Mouse (Mus musculus) kidney, adult 18-20 months (tissue): Measurements from ENCODE around the gene Mipep.

Source experiments
- DNase-seq: peaks from one replicate; pipeline ENCODE4 v3.0.0; 2021

The Mipep gene

GRCm38 (mm10) chr14:60885361-60885950, 101.1 kb downstream of the Mipep start:
- DNase-seq, result no peak

DNA sequence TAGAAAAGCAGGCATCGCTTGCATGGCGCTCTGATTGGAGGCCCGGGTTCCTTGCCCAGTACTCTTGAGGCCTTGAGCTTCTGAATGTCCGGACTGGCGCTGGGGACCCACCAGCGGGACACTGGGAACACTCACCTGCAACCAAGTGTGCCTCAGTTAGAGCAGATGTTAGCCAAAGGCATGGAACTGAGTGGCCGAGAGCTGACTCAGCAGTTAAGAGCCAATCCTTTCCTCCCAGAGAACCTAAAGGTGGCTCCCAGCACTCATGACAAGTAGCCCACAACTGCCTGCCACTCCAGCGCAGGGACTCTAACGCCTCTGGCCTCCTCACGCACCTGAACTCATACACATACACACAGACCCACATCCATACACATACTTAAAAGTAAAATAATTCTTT, 109.5 kb downstream of the Mipep start:
- no peak for DNase-seq

DNA sequence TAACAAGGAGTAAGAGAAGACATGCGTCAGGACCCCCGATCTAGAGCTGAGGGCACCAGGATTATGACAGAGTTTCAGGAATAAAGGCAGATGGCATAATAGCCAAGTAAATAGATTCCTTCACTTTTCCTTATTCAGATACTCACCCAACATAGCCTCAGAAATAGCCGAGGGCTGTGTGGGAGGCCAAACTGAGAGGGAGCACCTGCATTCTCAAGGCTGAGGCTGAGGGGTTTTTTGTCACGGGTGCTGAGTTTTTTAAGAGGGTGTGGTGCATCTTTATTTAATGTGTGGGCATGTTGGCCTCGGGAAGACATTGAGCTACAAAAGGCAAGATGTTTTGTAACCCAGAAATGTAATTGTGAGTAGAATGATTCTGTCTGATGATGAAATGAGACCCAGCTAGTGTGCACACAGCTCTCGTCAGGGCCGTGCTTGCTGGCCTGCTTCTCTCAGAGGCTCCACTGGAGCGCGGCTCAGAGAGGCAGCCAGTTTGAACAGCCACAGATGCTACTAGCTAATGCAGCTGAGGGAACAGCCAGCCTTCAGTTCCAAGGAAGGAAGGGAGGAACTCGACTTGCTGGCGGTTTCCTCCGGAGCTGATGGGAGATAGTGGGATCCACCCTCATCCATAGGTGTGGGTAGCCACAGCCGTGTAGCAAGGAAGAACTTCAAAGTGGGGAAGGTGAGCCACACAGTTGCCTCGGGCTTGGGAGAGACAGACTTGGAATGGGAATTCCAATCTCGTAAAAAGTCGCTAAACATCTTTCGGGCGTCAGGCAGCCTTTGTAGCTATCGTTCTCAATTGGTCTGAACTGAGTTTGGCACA, 111.0 kb downstream of the Mipep start:
- DNase-seq, result no peak

DNA sequence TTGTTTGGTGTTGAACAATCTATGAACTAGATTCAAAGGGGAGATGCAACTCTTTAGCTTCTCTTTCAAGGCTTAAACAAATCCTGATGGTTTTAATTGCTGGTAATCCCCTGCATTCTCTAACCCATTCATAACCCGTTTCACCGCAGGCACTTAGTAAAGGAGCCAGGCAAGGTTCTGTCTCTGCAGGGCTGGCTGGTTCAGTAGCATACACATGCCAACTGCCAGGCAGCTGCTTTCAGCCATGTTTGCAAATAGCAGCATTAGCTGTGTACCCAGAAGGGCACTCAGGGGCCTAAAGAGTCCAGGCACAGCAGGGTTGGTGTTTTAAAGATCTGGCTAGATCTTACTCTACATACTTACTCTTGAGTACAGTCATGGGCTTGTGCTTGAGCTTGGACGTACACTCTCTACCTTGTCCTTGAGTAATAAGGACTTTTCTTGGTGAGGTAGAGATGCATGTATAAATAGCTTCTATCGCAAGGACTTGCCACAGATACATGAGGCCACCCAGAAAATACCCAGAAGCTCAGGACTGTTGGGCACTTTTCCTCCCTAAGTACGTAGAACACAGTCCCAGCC, 113.8 kb downstream of the Mipep start:
- no peak for DNase-seq

GRCm38 (mm10) chr14:60904501-60904900, 120.1 kb downstream of the Mipep start:
- DNase-seq, result no peak

GRCm38 (mm10) chr14:60906421-60907374, 122.3 kb downstream of the Mipep start:
- no peak for DNase-seq

GRCm38 (mm10) chr14:60909351-60909750, 125.0 kb downstream of the Mipep start:
- DNase-seq, result no peak

- no peak for DNase-seq
Observed at GRCm38 (mm10) chr14:60910506-60911444, 126.4 kb downstream of the Mipep start.

DNA sequence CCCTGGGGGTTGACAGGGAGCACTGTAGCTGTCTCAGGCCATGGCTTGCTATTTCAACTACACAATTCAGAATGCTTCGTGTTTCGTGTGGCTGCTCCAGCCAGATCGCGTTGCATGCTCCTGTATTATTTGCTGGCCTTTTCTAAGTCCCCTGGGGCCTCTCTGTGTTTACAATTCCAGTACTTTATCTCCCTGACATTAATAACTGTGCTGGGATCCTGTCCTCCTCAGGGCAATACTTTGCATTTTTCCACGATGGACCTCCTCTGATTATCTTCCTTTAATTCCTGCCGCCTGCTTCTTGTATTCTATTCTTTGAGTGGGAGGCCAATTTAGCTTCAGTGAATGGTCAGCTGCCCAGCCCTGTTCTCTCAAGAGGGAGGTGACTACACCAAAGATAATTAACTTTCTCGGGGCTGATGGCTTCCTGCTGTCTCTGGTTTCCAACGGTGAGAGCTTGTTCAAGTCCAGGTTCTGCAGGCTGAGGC, 128.7 kb downstream of the Mipep start:
- no peak for DNase-seq

DNA sequence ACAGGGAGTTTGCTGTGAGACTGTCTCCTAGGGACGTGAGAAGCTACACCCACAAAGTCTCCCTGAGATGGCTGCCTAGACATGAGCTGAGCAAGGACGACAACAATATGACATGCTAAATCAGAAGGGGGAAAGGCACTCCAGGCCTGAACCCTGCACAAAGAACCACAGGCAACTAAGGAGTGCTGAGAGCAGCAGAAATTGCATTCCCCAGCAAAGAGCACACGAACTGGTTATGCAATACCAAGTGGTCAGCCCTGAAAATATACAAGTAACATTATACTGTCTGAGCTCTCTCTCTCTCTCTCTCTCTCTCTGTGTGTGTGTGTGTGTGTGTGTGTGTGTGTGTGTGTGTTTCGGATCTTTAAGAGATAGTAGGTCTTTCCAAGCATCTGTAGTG, 132.3 kb downstream of the Mipep start:
- no peak for DNase-seq

DNA sequence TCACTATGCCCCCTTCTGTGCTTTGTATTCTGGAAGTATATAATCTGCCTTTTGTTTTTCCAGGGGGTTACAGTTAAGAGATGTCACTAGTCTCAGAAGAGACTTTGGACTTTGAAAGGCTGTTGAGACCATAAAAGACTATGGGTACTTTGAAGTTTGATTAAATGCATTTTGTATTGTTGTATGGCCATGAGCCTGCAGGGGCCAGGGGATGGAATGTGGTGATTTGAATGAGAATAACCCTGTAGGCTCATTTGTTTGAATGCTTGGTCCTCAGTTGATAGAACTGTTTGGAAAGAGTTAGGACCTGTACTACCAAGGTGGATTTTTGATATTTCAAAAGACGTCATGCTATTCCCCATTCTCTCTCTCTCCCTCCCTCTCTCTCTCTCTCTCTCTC, 141.6 kb downstream of the Mipep start:
- no peak for DNase-seq

GRCm38 (mm10) chr14:60935705-60936104, 151.3 kb downstream of the Mipep start:
- no peak for DNase-seq

- DNase-seq, result no peak
Observed at GRCm38 (mm10) chr14:60937481-60938039, 153.2 kb downstream of the Mipep start.
